Mouse (Mus musculus) hindbrain, embryonic 11.5 days (tissue): ENCODE data around the gene Lsp1. TPM values are rescaled to one million over a fixed set of nuclear protein-coding genes. Genes with fewer than 3 reads are reported as not detected.

Experiments used
- ATAC-seq: fragments of 200-750 bp; cut with Nextera tagmentation; 2 replicates; pipeline ENCODE4 v1.8.0; 2017; ENCODE audit warnings: mild to moderate bottlenecking, moderate TSS enrichment, moderate library complexity; ENCODE audit not compliant: low FRiP score
- DNase-seq: peaks from one replicate; pipeline ENCODE4 v3.0.0-alpha.2; 2015; ENCODE audit warnings: low spot score
- H3K27ac ChIP-seq: fragments of 300-500 bp; sonication (generic); 2 replicates; pipeline ENCODE4 v1.5.1; 2014; ENCODE audit warnings: mild to moderate bottlenecking, low read depth, low read length
- H3K27me3 ChIP-seq: fragments of 300-500 bp; sonication (generic); 2 replicates; pipeline ENCODE4 v1.6.1; 2014; ENCODE audit warnings: mild to moderate bottlenecking, low read length, moderate library complexity, mixed read lengths; ENCODE audit not compliant: control insufficient read depth, insufficient read depth
- H3K36me3 ChIP-seq: fragments of 300-500 bp; sonication (generic); 2 replicates; pipeline ENCODE4 v1.6.1; 2014; ENCODE audit warnings: mild to moderate bottlenecking, low read length, moderate library complexity, mixed read lengths; ENCODE audit not compliant: control insufficient read depth, insufficient read depth
- H3K4me1 ChIP-seq: fragments of 300-500 bp; sonication (generic); replicated peaks from 2 replicates; pipeline ENCODE4 v1.6.1; 2014; ENCODE audit warnings: low read length, mixed read lengths; ENCODE audit not compliant: control insufficient read depth, insufficient read depth
- H3K4me2 ChIP-seq: fragments of 300-500 bp; sonication (generic); replicated peaks from 2 replicates; pipeline ENCODE4 v1.6.1; 2014; ENCODE audit warnings: mild to moderate bottlenecking, low read depth, low read length
- H3K4me3 ChIP-seq: fragments of 300-500 bp; sonication (generic); 2 replicates; pipeline ENCODE4 v1.5.1; 2014; ENCODE audit warnings: low read depth, low read length
- H3K9ac ChIP-seq: fragments of 300-500 bp; sonication (generic); 2 replicates; pipeline ENCODE4 v1.6.1; 2014; ENCODE audit warnings: low read depth, low read length
- H3K9me3 ChIP-seq: fragments of 300-500 bp; sonication (generic); 2 replicates; pipeline ENCODE4 v1.6.1; 2016; ENCODE audit warnings: low read length; ENCODE audit not compliant: control insufficient read depth
- WGBS: fragments of 180-500 bp; shearing (Covaris S2); extraction: QIAGEN DNeasy Blood & Tissue Kit; methylation state at CpG from one replicate; pipeline ENCODE4 v1.1.7; 2014; 5-methylcytosine and 5-hydroxymethylcytosine counted together
- polyA plus RNA-seq: library from polyadenylated mRNA; unstranded; fragments of >200 nt; fragmentation: Nextera tagmentation; extraction: Ambion mirVana; gene quantifications from 2 replicates; pipeline ENCODE4 v1.2.1, GENCODE M21; 2014

The Lsp1 gene
- polyA plus RNA-seq, 1 experiment from 2014 or later: 16.1 TPM

DNA sequence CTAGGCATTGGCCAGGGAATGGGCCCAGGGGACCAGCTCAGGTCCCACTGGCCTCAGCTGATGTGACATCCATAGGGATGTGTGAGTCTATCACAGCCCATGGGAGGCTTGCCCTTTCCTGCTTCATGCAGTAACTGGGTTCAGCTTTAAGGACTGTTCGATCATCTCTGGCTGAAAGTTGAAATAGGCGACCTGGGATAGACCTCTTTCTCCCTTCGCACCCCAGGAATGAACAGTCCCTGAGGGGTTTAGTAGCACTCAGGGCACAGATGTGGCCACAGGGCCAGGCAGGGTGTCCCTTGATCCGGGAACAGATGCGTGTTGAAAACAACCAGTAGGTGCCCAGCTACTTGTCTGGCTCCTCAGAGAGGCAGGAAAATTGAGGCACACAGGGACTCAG is 15.7 kb downstream of the Lsp1 start:
- no peak overlapping the region for H3K9ac ChIP-seq
- H3K4me1 ChIP-seq: peaks cover 11% of the 10 kb centered on the region
- H3K27ac ChIP-seq: no peak overlapping the region
- H3K27me3 ChIP-seq: 0 out of 2 replicates have a peak, but pooled peaks cover 2% of the 10 kb centered on the region
- no peaks in the 10 kb centered on the region for H3K9me3 ChIP-seq
- DNase-seq: no peak
- no peak overlapping the region for H3K4me3 ChIP-seq
- no peak for ATAC-seq
- no peak overlapping the region for H3K4me2 ChIP-seq
- WGBS: 83% methylated on average over 5 of the region's 5 CpGs
- H3K36me3 ChIP-seq: no peaks in the 10 kb centered on the region

DNA sequence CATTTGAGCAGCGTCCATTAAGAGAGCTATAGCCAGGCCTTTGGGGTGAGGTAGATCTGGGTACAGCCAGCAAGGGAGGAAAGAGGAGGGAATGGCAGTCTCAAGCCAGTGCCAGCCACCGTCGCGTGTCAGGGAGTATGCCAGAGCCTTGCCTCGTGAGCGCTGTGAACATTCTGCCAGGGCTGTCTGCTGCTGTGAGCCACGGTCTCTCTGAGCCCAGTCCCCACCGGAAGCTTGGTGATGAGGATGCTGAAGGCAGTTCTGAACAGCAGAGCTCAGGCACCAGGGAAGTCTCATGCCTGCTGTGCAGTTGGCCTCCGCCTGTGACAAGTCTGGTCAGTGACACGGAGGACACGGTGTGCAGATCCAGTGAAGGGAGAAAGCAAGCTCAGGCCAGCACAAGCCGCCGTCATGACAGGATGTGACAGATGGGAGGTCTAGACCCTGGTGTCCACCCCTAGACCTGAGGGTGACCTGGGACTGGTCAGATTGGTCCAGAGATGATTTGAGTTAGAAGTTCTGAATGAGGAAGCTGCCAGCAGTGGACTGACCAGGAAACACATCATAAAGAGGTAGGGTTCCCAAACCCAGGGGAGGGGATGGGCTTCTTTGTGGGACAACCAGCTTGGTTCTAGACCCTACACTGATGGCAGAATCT is 16.3 kb downstream of the Lsp1 start:
- H3K36me3 ChIP-seq: no peaks in the 10 kb centered on the region
- H3K27ac ChIP-seq: no peak overlapping the region
- no peak overlapping the region for H3K4me2 ChIP-seq
- WGBS: 79% methylated on average over 13 of the region's 13 CpGs
- ATAC-seq: no peak
- H3K4me1 ChIP-seq: peaks cover 9% of the 10 kb centered on the region
- DNase-seq: no peak
- H3K4me3 ChIP-seq: no peak overlapping the region
- 0 out of 2 replicates have a peak, but pooled peaks cover 2% of the 10 kb centered on the region for H3K27me3 ChIP-seq
- no peak overlapping the region for H3K9ac ChIP-seq
- no peaks in the 10 kb centered on the region for H3K9me3 ChIP-seq

DNA sequence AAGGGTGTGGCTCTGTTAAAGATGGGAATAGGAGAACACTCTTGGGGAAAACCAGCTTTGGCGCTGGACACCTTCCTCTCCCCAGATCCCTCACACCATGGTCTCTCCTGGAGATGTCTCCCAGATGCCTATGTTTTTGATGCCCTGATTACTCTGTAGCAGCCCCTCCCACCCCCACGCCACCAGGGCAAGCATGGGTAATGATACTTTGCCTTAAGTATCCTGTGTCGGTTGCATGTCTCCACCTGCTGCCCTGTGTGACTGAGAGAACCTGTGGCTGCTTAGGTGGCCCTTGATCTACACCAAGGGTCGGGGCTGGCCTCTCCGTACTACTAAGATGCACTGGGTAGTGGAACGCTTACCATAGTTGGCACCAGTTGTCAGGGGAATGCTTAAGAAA is 17.4 kb downstream of the Lsp1 start:
- Histone ChIP-seq H3K36me3 (no peaks in the 10 kb centered on the region), H3K9me3 (no peaks in the 10 kb centered on the region), H3K27me3 (0 out of 2 replicates have a peak, but pooled peaks cover 2% of the 10 kb centered on the region), H3K4me3 (no peak overlapping the region), H3K27ac (no peak overlapping the region), H3K9ac (no peak overlapping the region), H3K4me2 (no peak overlapping the region), H3K4me1 (peaks cover 10% of the 10 kb centered on the region; the same call in 1 of the 2 replicates)
- 95% methylated on average over 6 of the region's 6 CpGs for WGBS
- DNase-seq: no peak
- no peak for ATAC-seq

DNA sequence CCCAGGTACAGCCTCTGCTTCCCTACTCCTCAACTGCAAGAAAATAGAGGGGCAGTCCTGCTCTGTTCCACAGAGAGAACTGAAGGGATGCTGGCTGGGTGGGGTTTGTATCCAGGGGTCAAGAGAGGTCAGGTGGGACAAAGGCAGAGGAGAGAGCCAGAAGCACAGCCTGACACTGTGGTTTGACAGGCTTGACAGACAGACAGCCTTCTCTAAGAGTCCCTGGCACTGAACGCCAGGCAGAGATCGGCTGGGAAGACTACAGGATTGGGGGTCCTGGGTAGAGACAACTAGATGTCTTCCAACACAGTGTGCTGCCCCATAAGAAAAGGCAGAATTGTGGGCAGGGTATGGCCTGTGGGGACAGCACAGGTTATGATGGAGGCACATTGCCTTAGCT is 18.0 kb downstream of the Lsp1 start:
- Histone ChIP-seq H3K4me1 (peaks cover 13% of the 10 kb centered on the region; the same call in 1 of the 2 replicates), H3K36me3 (no peaks in the 10 kb centered on the region), H3K4me3 (no peak overlapping the region), H3K9me3 (no peaks in the 10 kb centered on the region), H3K4me2 (no peak overlapping the region), H3K27me3 (0 out of 2 replicates have a peak, but pooled peaks cover 2% of the 10 kb centered on the region), H3K9ac (no peak overlapping the region), H3K27ac (no peak overlapping the region)
- ATAC-seq (no peak), DNase-seq (no peak)
- 37% methylated on average over 2 of the region's 2 CpGs for WGBS

DNA sequence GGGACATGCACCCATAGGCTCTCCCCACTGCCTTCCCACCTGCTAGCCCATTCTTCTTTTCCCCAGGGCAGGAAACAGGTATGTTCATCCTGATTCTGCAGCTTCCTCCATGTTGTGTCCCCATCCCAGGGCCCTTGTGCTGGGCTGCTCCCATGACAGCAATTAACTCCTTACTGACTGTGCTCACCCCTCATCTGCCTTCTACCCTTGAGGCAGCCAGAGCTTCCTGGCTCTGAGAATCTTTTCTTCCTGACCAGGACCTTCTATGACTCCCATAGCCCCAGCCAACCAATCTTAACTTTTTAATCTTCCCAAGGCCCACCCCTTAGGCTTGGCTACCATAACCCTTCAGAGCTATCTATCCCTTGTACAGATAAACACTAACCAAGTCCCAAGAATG is 18.7 kb downstream of the Lsp1 start:
- H3K4me2 ChIP-seq: no peak overlapping the region
- H3K9ac ChIP-seq: no peak overlapping the region
- ATAC-seq (no peak), DNase-seq (no peak)
- no peak overlapping the region for H3K27ac ChIP-seq
- H3K36me3 ChIP-seq: no peaks in the 10 kb centered on the region
- no peak overlapping the region for H3K4me3 ChIP-seq
- peaks cover 13% of the 10 kb centered on the region; the same call in 1 of the 2 replicates for H3K4me1 ChIP-seq
- H3K27me3 ChIP-seq: 0 out of 2 replicates have a peak, but pooled peaks cover 2% of the 10 kb centered on the region
- no peaks in the 10 kb centered on the region for H3K9me3 ChIP-seq

DNA sequence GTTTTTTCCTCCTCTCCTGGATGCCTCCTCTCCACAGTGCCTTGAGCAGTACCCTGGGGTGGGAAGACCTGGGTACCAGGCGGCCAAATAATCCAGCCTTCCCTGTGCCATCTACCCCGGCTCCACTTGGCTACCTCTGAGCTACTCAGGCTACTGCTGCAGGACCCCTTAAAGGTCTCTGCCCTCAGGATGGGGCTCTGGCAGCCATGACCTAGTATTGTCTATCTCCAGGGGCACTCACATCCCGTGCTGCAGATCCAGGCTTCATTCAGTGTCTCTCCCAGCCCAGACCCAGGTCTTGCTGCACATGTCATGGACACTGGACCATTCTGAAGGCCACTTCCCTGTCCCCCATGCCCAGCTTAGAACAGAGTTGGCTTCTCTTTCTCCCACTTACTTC is 19.3 kb downstream of the Lsp1 start:
- peaks cover 11% of the 10 kb centered on the region; the same call in 1 of the 2 replicates for H3K4me1 ChIP-seq
- H3K9ac ChIP-seq: no peak overlapping the region
- H3K4me3 ChIP-seq: no peak overlapping the region
- no peak overlapping the region for H3K4me2 ChIP-seq
- 87% methylated on average over 3 of the region's 3 CpGs for WGBS
- no peak for ATAC-seq
- no peak overlapping the region for H3K27ac ChIP-seq
- no peak for DNase-seq
- H3K36me3 ChIP-seq: no peaks in the 10 kb centered on the region
- H3K9me3 ChIP-seq: no peaks in the 10 kb centered on the region
- 0 out of 2 replicates have a peak, but pooled peaks cover 2% of the 10 kb centered on the region for H3K27me3 ChIP-seq

DNA sequence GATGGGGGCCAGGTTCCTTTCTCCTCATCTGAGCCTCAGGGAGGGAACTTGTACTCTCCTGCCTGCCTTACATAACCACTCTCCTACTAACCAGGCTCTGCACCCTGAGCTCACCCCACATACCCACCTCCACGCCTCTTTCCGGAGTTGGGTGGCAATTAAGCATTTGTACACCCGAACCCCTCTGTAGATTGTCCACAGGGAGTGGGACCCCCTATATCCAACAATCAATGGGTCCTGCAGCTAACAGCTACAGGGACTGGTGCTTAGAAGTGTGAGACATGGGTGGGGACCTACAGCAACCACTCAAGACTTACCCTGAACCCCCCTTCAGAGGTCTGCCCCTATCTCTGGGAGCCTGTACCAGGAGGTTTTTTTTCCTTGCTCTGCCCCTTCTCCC is 20.1 kb downstream of the Lsp1 start:
- H3K9ac ChIP-seq: no peak overlapping the region
- WGBS: 96% methylated on average over 3 of the region's 3 CpGs
- DNase-seq: no peak
- H3K36me3 ChIP-seq: no peaks in the 10 kb centered on the region
- H3K27ac ChIP-seq: no peak overlapping the region
- H3K4me3 ChIP-seq: no peak overlapping the region
- H3K9me3 ChIP-seq: no peaks in the 10 kb centered on the region
- no peak for ATAC-seq
- peaks cover 10% of the 10 kb centered on the region; the same call in 1 of the 2 replicates for H3K4me1 ChIP-seq
- H3K4me2 ChIP-seq: no peak overlapping the region
- H3K27me3 ChIP-seq: no peaks in the 10 kb centered on the region

DNA sequence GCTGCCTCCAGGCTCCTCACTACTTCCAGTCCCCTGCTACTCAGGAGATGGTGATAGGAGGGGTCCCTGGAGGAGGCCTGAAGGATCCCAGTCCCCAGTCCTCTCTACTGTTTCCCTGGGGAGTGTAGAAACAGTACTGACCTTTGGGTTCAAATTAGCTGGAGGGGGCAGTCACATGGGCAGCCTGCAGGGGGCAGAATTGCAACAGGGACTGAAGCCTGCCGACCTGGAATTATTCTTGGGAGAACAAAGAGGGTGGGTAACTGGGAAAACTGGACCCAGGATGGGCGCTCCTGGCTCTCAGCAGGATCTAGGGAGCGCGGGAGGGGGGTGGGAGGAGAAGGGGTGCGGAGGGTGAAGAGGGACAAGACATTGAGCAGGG is 20.6 kb downstream of the Lsp1 start:
- Histone ChIP-seq H3K36me3 (no peaks in the 10 kb centered on the region), H3K27ac (peak overlapping the region; percentile 75), H3K4me2 (peak overlapping the region; percentile 63), H3K4me1 (peaks cover 10% of the 10 kb centered on the region; the same call in 1 of the 2 replicates), H3K9ac (peak overlapping the region; percentile 79), H3K27me3 (no peaks in the 10 kb centered on the region), H3K4me3 (peak overlapping the region; percentile 16; the same call in 1 of the 2 replicates), H3K9me3 (no peaks in the 10 kb centered on the region)
- ATAC-seq: peak; percentile 14
- 13% methylated on average over 3 of the region's 5 CpGs for WGBS
- peak; percentile 79 for DNase-seq
